Mouse (Mus musculus) embryonic facial prominence, embryonic 13.5 days (tissue): Measurements from ENCODE around the gene Mthfd2. TPM values are rescaled to one million over a fixed set of nuclear protein-coding genes. Genes with fewer than 3 reads are reported as not detected.

Experiments used
- polyA plus RNA-seq: library from polyadenylated mRNA; unstranded; fragments of >200 nt; fragmentation: Nextera tagmentation; extraction: Ambion mirVana; gene quantifications from 2 replicates; pipeline ENCODE4 v1.2.1, GENCODE M21; 2015

The Mthfd2 gene
- polyA plus RNA-seq, 1 experiment from 2014 or later = 36.3 TPM

Other genes starting within 250 kb of the Mthfd2 start
- gene Pcgf1, start 248.0 kb downstream of the Mthfd2 start, polyA plus RNA-seq = 44.3 and 47.5 TPM in 2 replicates
- 0.27 and 0.56 TPM in 2 replicates for gene Lbx2, start 239.5 kb downstream of the Mthfd2 start, polyA plus RNA-seq
- gene Ccdc142, start 224.3 kb downstream of the Mthfd2 start, polyA plus RNA-seq = 2.9 and 3.5 TPM in 2 replicates
- gene Gm42688, start 224.3 kb downstream of the Mthfd2 start, polyA plus RNA-seq = 3.3 and 3.5 TPM in 2 replicates
- gene Mrpl53, start 216.9 kb downstream of the Mthfd2 start, polyA plus RNA-seq = 137 and 151 TPM in 2 replicates
- 45.0 and 45.6 TPM in 2 replicates for gene Mogs, start 210.4 kb downstream of the Mthfd2 start, polyA plus RNA-seq
- gene Wbp1, start 204.3 kb downstream of the Mthfd2 start, polyA plus RNA-seq = 144 and 172 TPM in 2 replicates
- gene Ino80b, start 200.5 kb downstream of the Mthfd2 start, polyA plus RNA-seq = 13.2 and 13.9 TPM in 2 replicates
- 46.7 and 51.8 TPM in 2 replicates for gene Rtkn, start 190.4 kb downstream of the Mthfd2 start, polyA plus RNA-seq
- gene Wdr54, start 169.5 kb downstream of the Mthfd2 start, polyA plus RNA-seq = 7.1 and 7.9 TPM in 2 replicates
- 2.0 and 2.8 TPM in 2 replicates for gene 1700003E16Rik, start 169.5 kb downstream of the Mthfd2 start, polyA plus RNA-seq
- gene Dctn1, start 160.0 kb downstream of the Mthfd2 start, polyA plus RNA-seq = 87.7 and 90.0 TPM in 2 replicates
- 0.15 and 0.20 TPM in 2 replicates for gene Slc4a5, start 106.1 kb downstream of the Mthfd2 start, polyA plus RNA-seq
- 60.1 and 65.1 TPM in 2 replicates for gene Mob1a, start 108 bp upstream of the Mthfd2 start, polyA plus RNA-seq
- gene Bola3, start 23.2 kb upstream of the Mthfd2 start, polyA plus RNA-seq = 115 and 121 TPM in 2 replicates
- gene Tet3, start 133.2 kb upstream of the Mthfd2 start, polyA plus RNA-seq = 47.0 and 59.6 TPM in 2 replicates
- gene Dguok, start 181.1 kb upstream of the Mthfd2 start, polyA plus RNA-seq = 89.5 and 100.0 TPM in 2 replicates
- 3.5 and 4.1 TPM in 2 replicates for gene Actg2, start 210.4 kb upstream of the Mthfd2 start, polyA plus RNA-seq
- 23.0 and 26.3 TPM in 2 replicates for gene Stambp, start 246.8 kb upstream of the Mthfd2 start, polyA plus RNA-seq